Mouse (Mus musculus): ENCODE measurements around the gene Arhgef16. TPM values are rescaled to one million over a fixed set of nuclear protein-coding genes. Genes with fewer than 3 reads are reported as not detected.

The Arhgef16 gene
- polyA plus RNA-seq, 1 experiment from 2014 or later: 4.2 TPM

DNA sequence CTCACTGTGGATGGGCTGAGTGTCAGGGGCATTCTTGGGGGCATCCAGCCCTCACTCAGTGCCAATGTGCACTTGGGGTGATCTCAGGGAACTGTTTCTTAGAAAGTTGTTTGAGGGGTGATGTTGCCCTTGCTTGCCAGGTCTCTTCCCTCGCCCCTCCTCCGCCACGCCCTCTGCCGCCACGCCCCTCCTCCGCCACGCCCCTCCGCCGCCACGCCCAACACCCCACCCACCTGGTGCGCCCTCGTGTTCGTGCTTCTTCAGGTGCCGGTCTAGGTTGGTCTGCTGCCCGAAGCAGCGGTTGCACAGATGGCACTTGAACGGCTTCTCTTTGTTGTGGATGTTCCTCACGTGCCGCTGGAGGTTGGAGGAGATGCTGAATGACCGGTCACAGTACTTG, 27.0 kb upstream of the Arhgef16 start:
- Histone ChIP-seq H3K4me1 (replicated peaks) (peaks cover 50% of the 10 kb centered on the region), H3K4me3 (replicated peaks) (no peak overlapping the region)

DNA sequence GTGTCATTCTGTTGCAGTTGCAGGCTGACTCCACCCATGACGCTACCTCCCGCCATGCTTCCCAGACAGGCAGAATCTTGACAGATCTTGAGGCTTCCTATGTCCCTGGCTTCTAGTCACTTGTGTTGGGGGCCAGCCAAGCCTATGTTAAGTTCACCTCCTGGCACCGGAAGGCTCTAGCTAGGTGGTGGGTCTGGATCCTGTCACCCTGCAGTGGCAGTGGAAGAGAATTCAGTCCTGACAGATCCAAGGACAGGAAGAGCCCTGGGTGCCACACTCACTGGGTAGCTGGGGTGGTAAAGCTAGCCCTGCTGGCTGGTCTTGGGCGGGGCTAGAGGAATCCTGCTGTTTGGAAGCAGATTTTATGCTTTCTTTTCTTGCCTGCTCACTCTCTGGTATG, 23.9 kb upstream of the Arhgef16 start:
- Histone ChIP-seq H3K27ac (no peak overlapping the region), H3K9me3 (no peaks in the 10 kb centered on the region), H3K4me2 (no peak overlapping the region), H3K4me3 (replicated peaks) (no peak overlapping the region), H3K27me3 (no peaks in the 10 kb centered on the region), H3K36me3 (peaks cover 78% of the 10 kb centered on the region), H3K4me1 (replicated peaks) (peaks cover 21% of the 10 kb centered on the region), H3K9ac (replicated peaks) (no peak overlapping the region)
- no peak for ATAC-seq (ENCODE audit: insufficient number of reproducible peaks, insufficient read depth, low FRiP score, low TSS enrichment, low read depth)
- 68% methylated on average over 4 of the region's 4 CpGs for WGBS

More for the DNA sequence above, 27.0 kb upstream of the Arhgef16 start:
- WGBS: 9% methylated on average over 19 of the region's 20 CpGs
- H3K36me3 ChIP-seq: peaks cover 74% of the 10 kb centered on the region
- ATAC-seq (ENCODE audit: insufficient number of reproducible peaks, insufficient read depth, low FRiP score, low TSS enrichment, low read depth): 0 out of 2 replicates have a peak, but pooled peaks have one; percentile 4
- no peak overlapping the region for H3K4me2 ChIP-seq
- H3K9me3 ChIP-seq: no peaks in the 10 kb centered on the region
- H3K9ac ChIP-seq (replicated peaks): no peak overlapping the region
- no peaks in the 10 kb centered on the region for H3K27me3 ChIP-seq
- no peak overlapping the region for H3K27ac ChIP-seq

- H3K4me2 ChIP-seq: no peak overlapping the region
These were observed 12.1 kb upstream of the Arhgef16 start for GRCm38 (mm10) chr4:154313622-154313967.

GRCm38 (mm10) chr4:154312935-154313621, 11.6 kb upstream of the Arhgef16 start:
- WGBS: 54% methylated on average over 4 of the region's 4 CpGs
- peak; percentile 47; the same call in 1 of the 2 replicates for ATAC-seq (ENCODE audit: insufficient number of reproducible peaks, insufficient read depth, low FRiP score, low TSS enrichment, low read depth)

More at GRCm38 (mm10) chr4:154313622-154313967, 12.1 kb upstream of the Arhgef16 start:
- Histone ChIP-seq H3K36me3 (peaks cover 25% of the 10 kb centered on the region), H3K4me1 (replicated peaks) (peaks cover 16% of the 10 kb centered on the region), H3K27me3 (no peaks in the 10 kb centered on the region), H3K9me3 (no peaks in the 10 kb centered on the region), H3K9ac (replicated peaks) (no peak overlapping the region), H3K4me3 (replicated peaks) (no peak overlapping the region), H3K27ac (peak overlapping the region; percentile 87)
- ATAC-seq (ENCODE audit: insufficient number of reproducible peaks, insufficient read depth, low FRiP score, low TSS enrichment, low read depth): no peak
- WGBS: 79% methylated on average over 11 of the region's 11 CpGs

GRCm38 (mm10) chr4:154312143-154312812, 10.8 kb upstream of the Arhgef16 start:
- peaks cover 16% of the 10 kb centered on the region for H3K4me1 ChIP-seq (replicated peaks)
- ATAC-seq (ENCODE audit: insufficient number of reproducible peaks, insufficient read depth, low FRiP score, low TSS enrichment, low read depth): no peak
- no peak overlapping the region for H3K4me2 ChIP-seq
- H3K4me3 ChIP-seq (replicated peaks): no peak overlapping the region
- no peaks in the 10 kb centered on the region for H3K27me3 ChIP-seq
- peak overlapping the region; percentile 87 for H3K27ac ChIP-seq
- H3K9me3 ChIP-seq: no peaks in the 10 kb centered on the region
- H3K9ac ChIP-seq (replicated peaks): no peak overlapping the region
- peaks cover 12% of the 10 kb centered on the region; the same call in 1 of the 2 replicates for H3K36me3 ChIP-seq
- 87% methylated on average over 2 of the region's 2 CpGs for WGBS

More at GRCm38 (mm10) chr4:154312935-154313621, 11.6 kb upstream of the Arhgef16 start:
- Histone ChIP-seq H3K27me3 (no peaks in the 10 kb centered on the region), H3K9me3 (no peaks in the 10 kb centered on the region), H3K4me2 (no peak overlapping the region), H3K27ac (peak overlapping the region; percentile 87), H3K36me3 (peaks cover 20% of the 10 kb centered on the region), H3K9ac (replicated peaks) (no peak overlapping the region), H3K4me1 (replicated peaks) (peaks cover 16% of the 10 kb centered on the region), H3K4me3 (replicated peaks) (no peak overlapping the region)

- no peak overlapping the region for H3K4me2 ChIP-seq
These were observed 9.2 kb upstream of the Arhgef16 start for GRCm38 (mm10) chr4:154310576-154311262.

DNA sequence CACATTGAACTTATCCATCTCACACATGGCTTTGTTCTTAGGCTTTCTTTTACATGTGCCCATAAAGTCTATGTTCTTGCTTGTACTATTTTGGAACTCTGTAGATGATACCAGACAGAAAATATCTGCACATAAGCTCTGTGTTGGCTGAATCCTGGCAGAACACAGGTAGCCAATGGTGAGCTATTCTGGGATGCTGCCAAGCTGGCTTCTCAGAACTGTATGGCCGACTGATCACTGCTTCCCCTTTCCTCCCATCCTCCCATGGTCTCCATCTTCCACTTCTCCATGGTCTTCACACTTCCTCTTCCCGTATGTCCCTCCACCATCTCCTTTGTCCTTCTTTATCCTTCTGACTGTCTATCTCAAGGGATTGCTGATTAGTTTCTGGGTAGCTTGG, 7.7 kb upstream of the Arhgef16 start:
- H3K36me3 ChIP-seq: no peaks in the 10 kb centered on the region
- no peak overlapping the region for H3K9ac ChIP-seq (replicated peaks)
- no peak overlapping the region for H3K27ac ChIP-seq
- H3K4me1 ChIP-seq (replicated peaks): peaks cover 16% of the 10 kb centered on the region
- no peaks in the 10 kb centered on the region for H3K9me3 ChIP-seq
- H3K4me3 ChIP-seq (replicated peaks): no peak overlapping the region
- H3K4me2 ChIP-seq: no peak overlapping the region
- ATAC-seq (ENCODE audit: insufficient number of reproducible peaks, insufficient read depth, low FRiP score, low TSS enrichment, low read depth): no peak
- WGBS: 89% methylated on average over 2 of the region's 2 CpGs
- H3K27me3 ChIP-seq: no peaks in the 10 kb centered on the region

More at GRCm38 (mm10) chr4:154310576-154311262, 9.2 kb upstream of the Arhgef16 start:
- Histone ChIP-seq H3K9ac (replicated peaks) (no peak overlapping the region), H3K27me3 (no peaks in the 10 kb centered on the region), H3K4me1 (replicated peaks) (peaks cover 16% of the 10 kb centered on the region), H3K27ac (no peak overlapping the region), H3K4me3 (replicated peaks) (no peak overlapping the region), H3K36me3 (peaks cover 6% of the 10 kb centered on the region; the same call in 1 of the 2 replicates), H3K9me3 (no peaks in the 10 kb centered on the region)
- no peak for ATAC-seq (ENCODE audit: insufficient number of reproducible peaks, insufficient read depth, low FRiP score, low TSS enrichment, low read depth)
- 62% methylated on average over 9 of the region's 9 CpGs for WGBS

- Histone ChIP-seq H3K4me3 (replicated peaks) (peak overlapping the region; percentile 58), H3K27ac (no peak overlapping the region), H3K4me1 (replicated peaks) (peaks cover 24% of the 10 kb centered on the region), H3K9ac (replicated peaks) (peak overlapping the region; percentile 55), H3K27me3 (peaks cover 47% of the 10 kb centered on the region), H3K4me2 (peak overlapping the region; percentile 96), H3K36me3 (no peaks in the 10 kb centered on the region), H3K9me3 (no peaks in the 10 kb centered on the region)
- ATAC-seq (ENCODE audit: insufficient number of reproducible peaks, insufficient read depth, low FRiP score, low TSS enrichment, low read depth): peak; percentile 57
- WGBS: under 1% methylated on average over 65 of the region's 66 CpGs
These were observed 1.8 kb downstream of the Arhgef16 start for GRCm38 (mm10) chr4:154299541-154300271.

DNA sequence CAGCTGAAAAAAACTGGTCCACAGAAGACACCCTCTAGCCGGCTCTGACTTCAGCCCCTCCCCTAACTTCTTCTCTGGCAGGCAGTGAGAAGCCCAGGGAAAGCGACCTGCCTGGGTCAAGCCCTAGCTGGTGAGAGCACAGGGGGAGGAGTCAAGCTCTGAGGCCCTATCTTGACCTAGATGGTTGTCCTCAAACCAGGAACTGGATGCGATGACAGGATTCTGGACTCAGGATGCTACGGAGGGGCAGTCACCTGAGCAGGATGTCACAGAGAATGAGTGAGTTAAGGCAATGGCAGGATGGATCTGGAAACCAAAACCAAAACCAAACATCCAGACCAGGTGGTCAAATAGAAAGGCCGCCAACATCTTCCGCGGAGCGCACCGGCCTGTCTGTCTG, 3.7 kb downstream of the Arhgef16 start:
- Histone ChIP-seq H3K4me1 (replicated peaks) (peaks cover 44% of the 10 kb centered on the region), H3K27ac (no peak overlapping the region)
- WGBS: 34% methylated on average over 9 of the region's 9 CpGs

GRCm38 (mm10) chr4:154294262-154294731, 7.2 kb downstream of the Arhgef16 start:
- peaks cover 20% of the 10 kb centered on the region for H3K27me3 ChIP-seq
- no peaks in the 10 kb centered on the region for H3K9me3 ChIP-seq
- no peak overlapping the region for H3K4me3 ChIP-seq (replicated peaks)
- 19% methylated on average over 8 of the region's 8 CpGs for WGBS
- no peak overlapping the region for H3K4me2 ChIP-seq
- no peaks in the 10 kb centered on the region for H3K36me3 ChIP-seq
- no peak overlapping the region for H3K27ac ChIP-seq
- peak overlapping the region; percentile 37; the same call in 1 of the 2 replicates for H3K9ac ChIP-seq (replicated peaks)
- ATAC-seq (ENCODE audit: insufficient number of reproducible peaks, insufficient read depth, low FRiP score, low TSS enrichment, low read depth): no peak
- H3K4me1 ChIP-seq (replicated peaks): peaks cover 34% of the 10 kb centered on the region

More for the DNA sequence above, 3.7 kb downstream of the Arhgef16 start:
- Histone ChIP-seq H3K27me3 (peaks cover 46% of the 10 kb centered on the region), H3K36me3 (no peaks in the 10 kb centered on the region), H3K9ac (replicated peaks) (no peak overlapping the region), H3K4me3 (replicated peaks) (no peak overlapping the region), H3K4me2 (no peak overlapping the region), H3K9me3 (no peaks in the 10 kb centered on the region)
- no peak for ATAC-seq (ENCODE audit: insufficient number of reproducible peaks, insufficient read depth, low FRiP score, low TSS enrichment, low read depth)
